Mouse (Mus musculus) midbrain, postnatal 0 days (tissue): ENCODE measurements at regions not wholly inside any gene's neighbourhood (a gene's known extent, or its start where the extent isn't known, plus 50 kb on each side); places are given as distances from the start of the nearest gene placed in this dataset.

Source experiments
- ATAC-seq: fragments of 200-750 bp; cut with Nextera tagmentation; 2 replicates; pipeline ENCODE4 v1.8.0; 2017; ENCODE audit warnings: moderate number of reproducible peaks, mild to moderate bottlenecking, moderate TSS enrichment, moderate library complexity; ENCODE audit not compliant: low FRiP score
- DNase-seq: peaks from one replicate; pipeline ENCODE4 v3.0.0-alpha.2; 2015; ENCODE audit warnings: low spot score
- H3K27ac ChIP-seq: fragments of 300-500 bp; sonication (generic); 2 replicates; pipeline ENCODE4 v1.5.1; 2014; ENCODE audit warnings: low read depth, mild to moderate bottlenecking, low read length, mixed read lengths
- H3K27me3 ChIP-seq: fragments of 300-500 bp; sonication (generic); 2 replicates; pipeline ENCODE4 v1.6.1; 2014; ENCODE audit warnings: low read length, control low read depth, mixed read lengths; ENCODE audit not compliant: insufficient read depth
- H3K36me3 ChIP-seq: fragments of 300-500 bp; sonication (generic); 2 replicates; pipeline ENCODE4 v1.6.1; 2014; ENCODE audit warnings: low read length, control low read depth, mixed read lengths; ENCODE audit not compliant: insufficient read depth
- H3K4me1 ChIP-seq: fragments of 300-500 bp; sonication (generic); 2 replicates; pipeline ENCODE4 v1.6.1; 2014; ENCODE audit warnings: mild to moderate bottlenecking, control low read depth, antibody characterized with exemption, low read length, mixed read lengths; ENCODE audit not compliant: insufficient read depth
- H3K4me2 ChIP-seq: fragments of 300-500 bp; sonication (generic); 2 replicates; pipeline ENCODE4 v1.6.1; 2014; ENCODE audit warnings: low read depth, mild to moderate bottlenecking, low read length, mixed read lengths; ENCODE audit not compliant: poor library complexity, severe bottlenecking
- H3K4me3 ChIP-seq: fragments of 300-500 bp; sonication (generic); 2 replicates; pipeline ENCODE4 v1.5.1; 2014; ENCODE audit warnings: low read depth, mild to moderate bottlenecking, low read length, moderate library complexity
- H3K9ac ChIP-seq: fragments of 300-500 bp; sonication (generic); replicated peaks from 2 replicates; pipeline ENCODE4 v1.6.1; 2014; ENCODE audit warnings: mild to moderate bottlenecking, low read length, moderate library complexity, mixed read lengths; ENCODE audit not compliant: poor library complexity, severe bottlenecking
- H3K9me3 ChIP-seq: fragments of 300-500 bp; sonication (generic); 2 replicates; pipeline ENCODE4 v1.6.1; 2016; ENCODE audit warnings: low read length, control low read depth
- CTCF ChIP-seq: IDR thresholded peaks from 2 replicates; pipeline ENCODE4 v1.5.1; 2016; ENCODE audit warnings: antibody characterized with exemption, mild to moderate bottlenecking
- WGBS: fragments of 180-500 bp; shearing (Covaris S2); extraction: QIAGEN DNeasy Blood & Tissue Kit; methylation state at CpG from one replicate; pipeline ENCODE4 v1.1.7; 2014; 5-methylcytosine and 5-hydroxymethylcytosine counted together

GRCm38 (mm10) chr16:49319047-49319678 lies 261.9 kb downstream of the Myh15 start:
- no peak overlapping the region for H3K4me2 ChIP-seq
- H3K36me3 ChIP-seq = no peaks in the 10 kb centered on the region
- no peaks in the 10 kb centered on the region for H3K9me3 ChIP-seq
- H3K27ac ChIP-seq = no peak overlapping the region
- DNase-seq (peak; percentile 56), ATAC-seq (0 out of 2 replicates have a peak, but pooled peaks have one; percentile 27)
- no peak overlapping the region for H3K9ac ChIP-seq
- H3K4me1 ChIP-seq = no peaks in the 10 kb centered on the region
- 49% methylated on average over 4 of the region's 4 CpGs for WGBS
- no peak overlapping the region for H3K4me3 ChIP-seq
- no peak for TF ChIP-seq CTCF
- H3K27me3 ChIP-seq = no peaks in the 10 kb centered on the region

- no peak overlapping the region for H3K4me3 ChIP-seq
- no peaks in the 10 kb centered on the region for H3K4me1 ChIP-seq
- no peaks in the 10 kb centered on the region for H3K9me3 ChIP-seq
- no peak overlapping the region for H3K4me2 ChIP-seq
- H3K9ac ChIP-seq = no peak overlapping the region
- DNase-seq = no peak
- H3K27me3 ChIP-seq = no peaks in the 10 kb centered on the region
- no peak for ATAC-seq
- no peak overlapping the region for H3K27ac ChIP-seq
- no peaks in the 10 kb centered on the region for H3K36me3 ChIP-seq
- 77% methylated on average over 5 of the region's 5 CpGs for WGBS
- no peak for TF ChIP-seq CTCF
These were observed 262.5 kb downstream of the Myh15 start for GRCm38 (mm10) chr16:49319774-49320173.

- WGBS = 92% methylated on average over 1 of the region's 1 CpGs
- H3K4me2 ChIP-seq = no peak overlapping the region
- ATAC-seq (no peak), DNase-seq (peak; percentile 42)
- no peaks in the 10 kb centered on the region for H3K4me1 ChIP-seq
- H3K27me3 ChIP-seq = no peaks in the 10 kb centered on the region
- H3K4me3 ChIP-seq = no peak overlapping the region
- H3K36me3 ChIP-seq = no peaks in the 10 kb centered on the region
- peak; percentile 71 for TF ChIP-seq CTCF
- no peak overlapping the region for H3K9ac ChIP-seq
- no peak overlapping the region for H3K27ac ChIP-seq
- no peaks in the 10 kb centered on the region for H3K9me3 ChIP-seq
These were observed 264.7 kb downstream of the Myh15 start for GRCm38 (mm10) chr16:49321951-49322350.

GRCm38 (mm10) chr16:49330725-49331386 lies 273.6 kb downstream of the Myh15 start:
- 91% methylated on average over 5 of the region's 5 CpGs for WGBS
- no peaks in the 10 kb centered on the region for H3K36me3 ChIP-seq
- H3K27me3 ChIP-seq = no peaks in the 10 kb centered on the region
- H3K9ac ChIP-seq = no peak overlapping the region
- no peaks in the 10 kb centered on the region for H3K4me1 ChIP-seq
- H3K4me2 ChIP-seq = no peak overlapping the region
- no peak overlapping the region for H3K4me3 ChIP-seq
- DNase-seq (no peak), ATAC-seq (no peak)
- no peak overlapping the region for H3K27ac ChIP-seq
- TF ChIP-seq CTCF = no peak
- H3K9me3 ChIP-seq = no peaks in the 10 kb centered on the region

GRCm38 (mm10) chr16:49332107-49332722 lies 274.9 kb downstream of the Myh15 start:
- DNase-seq (peak; percentile 69), ATAC-seq (no peak)
- no peak overlapping the region for H3K27ac ChIP-seq
- no peaks in the 10 kb centered on the region for H3K36me3 ChIP-seq
- H3K4me2 ChIP-seq = no peak overlapping the region
- H3K9ac ChIP-seq = no peak overlapping the region
- no peak overlapping the region for H3K4me3 ChIP-seq
- no peaks in the 10 kb centered on the region for H3K27me3 ChIP-seq
- TF ChIP-seq CTCF = no peak
- 82% methylated on average over 4 of the region's 5 CpGs for WGBS
- no peaks in the 10 kb centered on the region for H3K9me3 ChIP-seq
- H3K4me1 ChIP-seq = no peaks in the 10 kb centered on the region

GRCm38 (mm10) chr16:49335916-49336315 lies 278.6 kb downstream of the Myh15 start:
- ATAC-seq (peak; percentile 68; the same call in 1 of the 2 replicates), DNase-seq (peak; percentile 84)
- 72% methylated on average over 2 of the region's 2 CpGs for WGBS
- no peak overlapping the region for H3K4me3 ChIP-seq
- H3K4me2 ChIP-seq = no peak overlapping the region
- no peaks in the 10 kb centered on the region for H3K27me3 ChIP-seq
- no peak overlapping the region for H3K9ac ChIP-seq
- TF ChIP-seq CTCF = no peak
- H3K9me3 ChIP-seq = no peaks in the 10 kb centered on the region
- H3K36me3 ChIP-seq = no peaks in the 10 kb centered on the region
- no peak overlapping the region for H3K27ac ChIP-seq
- no peaks in the 10 kb centered on the region for H3K4me1 ChIP-seq
